8 mouse cellular contexts compared by ENCODE assay signal in the genomic region with DNA sequence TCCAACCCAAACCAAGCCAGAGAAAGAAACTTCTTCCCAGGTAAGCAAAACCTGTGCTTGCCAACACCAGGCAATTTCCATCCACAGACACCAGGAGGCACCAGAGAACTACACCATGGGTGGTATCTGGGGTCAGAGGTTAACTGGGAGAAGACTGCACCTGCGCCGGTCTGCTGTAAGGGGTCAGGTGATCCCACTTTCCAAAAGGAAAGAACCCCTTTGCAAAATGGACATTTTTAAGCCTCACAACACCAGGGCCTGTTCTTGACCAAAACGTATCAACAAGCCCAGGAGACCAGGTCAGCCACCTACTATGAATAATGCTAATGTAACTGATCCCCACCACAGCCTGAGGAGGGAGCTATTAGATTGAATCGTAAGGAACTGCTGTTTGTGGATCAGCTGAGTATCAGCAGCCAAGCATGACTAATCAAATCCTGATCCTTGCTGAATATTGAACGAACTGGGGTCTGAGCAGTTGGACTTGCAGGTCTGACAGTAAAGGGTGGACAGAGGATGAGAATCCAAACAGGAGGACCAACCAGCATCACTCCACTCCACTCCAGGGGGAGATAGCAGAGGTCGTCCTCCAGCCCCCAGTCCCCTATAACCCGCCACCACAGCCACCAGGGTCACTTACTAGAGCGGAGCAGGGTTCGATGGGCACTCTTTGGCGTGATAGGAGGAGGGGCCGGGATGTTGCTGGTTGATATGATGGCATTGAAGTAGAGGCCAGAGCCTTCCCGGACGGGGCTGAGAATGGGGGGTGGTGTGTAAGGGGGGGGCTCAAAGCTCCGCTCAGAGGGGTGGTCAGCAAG. TPM values are rescaled to one million over a fixed set of nuclear protein-coding genes. Genes with fewer than 3 reads are reported as not detected.
DNase-seq lines count a peak whose midpoint lies in the region; ATAC-seq and TF ChIP-seq lines count a peak whose summit lies in the region.
"Had no signal": no experiment of that assay in that cellular context is flagged by ENCODE, and none has a peak within 500 bp of the region (broad histone marks: within the 10 kb centered on the region; RNA-seq: fewer than 3 reads in every experiment).

No protein-coding gene starts in this region.

- H3K4me2 ChIP-seq in lung, postnatal 0 days (replicated peaks; ENCODE audit: low read depth, low read length): no peak overlapping the region
- no peak overlapping the region for H3K4me2 ChIP-seq in kidney, embryonic 15.5 days
- H3K4me2 ChIP-seq: heart, embryonic 15.5 days had no signal

- 74% methylated on average over 14 of the region's 14 CpGs for WGBS in lung, postnatal 0 days
- WGBS in kidney, embryonic 15.5 days: 75% methylated on average over 14 of the region's 14 CpGs

- peak; percentile 34; the same call in 1 of the 2 replicates for ATAC-seq in lung, postnatal 0 days
- peak; percentile 30 for ATAC-seq in kidney, embryonic 15.5 days (replicated peaks; ENCODE audit: low FRiP score)
- no peak for ATAC-seq in cerebellum, adult (ENCODE audit: insufficient number of reproducible peaks, low FRiP score, low TSS enrichment)

- no peaks in the 10 kb centered on the region for H3K27me3 ChIP-seq in lung, postnatal 0 days (replicated peaks; ENCODE audit: insufficient read depth, low read length)
- no peaks in the 10 kb centered on the region for H3K27me3 ChIP-seq in kidney, embryonic 15.5 days
- H3K27me3 ChIP-seq: heart, embryonic 15.5 days had no signal

- DNase-seq in lung, postnatal 0 days (ENCODE audit: low spot score): peak; percentile 76
- DNase-seq in lung, postnatal 25 days (ENCODE audit: low spot score): no peak
- DNase-seq in brain, adult 2 months (ENCODE audit: low read depth, low spot score): peak; percentile 58
- peak; percentile 63 for DNase-seq in retina, embryonic 14.5 days (ENCODE audit: low spot score)
- DNase-seq in adrenal gland, adult 2 months: no peak

- no peak overlapping the region for H3K4me3 ChIP-seq in lung, postnatal 0 days (ENCODE audit: low read depth, low read length)
- no peak overlapping the region for H3K4me3 ChIP-seq in kidney, embryonic 15.5 days (replicated peaks)
- H3K4me3 ChIP-seq: heart, embryonic 15.5 days had no signal

- peak; percentile 76 for TF ChIP-seq CTCF in lung, postnatal 0 days (IDR thresholded peaks at IDR 0.05)

- H3K9me3 ChIP-seq in lung, postnatal 0 days (ENCODE audit: low read length): no peaks in the 10 kb centered on the region
- H3K9me3 ChIP-seq in kidney, embryonic 15.5 days (replicated peaks): no peaks in the 10 kb centered on the region
- H3K9me3 ChIP-seq: heart, embryonic 15.5 days had no signal

- peaks cover 23% of the 10 kb centered on the region for H3K36me3 ChIP-seq in lung, postnatal 0 days (ENCODE audit: insufficient read depth, low read length)
- H3K36me3 ChIP-seq in kidney, embryonic 15.5 days: peaks cover 62% of the 10 kb centered on the region

- H3K27ac ChIP-seq in lung, postnatal 0 days (ENCODE audit: low read length): 0 out of 2 replicates have a peak overlapping the region, but pooled peaks have one; percentile 32
- H3K27ac ChIP-seq in kidney, embryonic 15.5 days: no peak overlapping the region
- H3K27ac ChIP-seq: heart, embryonic 15.5 days had no signal

- TF ChIP-seq EP300 in lung, postnatal 0 days (IDR thresholded peaks at IDR 0.05): no peak

- H3K4me1 ChIP-seq in lung, postnatal 0 days (ENCODE audit: insufficient read depth, low read depth, low read length): peaks cover 10% of the 10 kb centered on the region; the same call in 1 of the 2 replicates
- 0 out of 2 replicates have a peak, but pooled peaks cover 5% of the 10 kb centered on the region for H3K4me1 ChIP-seq in kidney, embryonic 15.5 days

- no peak overlapping the region for H3K9ac ChIP-seq in lung, postnatal 0 days (replicated peaks; ENCODE audit: low read depth)
- no peak overlapping the region for H3K9ac ChIP-seq in kidney, embryonic 15.5 days
- H3K9ac ChIP-seq: heart, embryonic 15.5 days had no signal

RNA-seq across cellular contexts. Expression of gene Pnma1, which starts 13.5 kb away (rescaled TPM):
- polyA plus RNA-seq in lung, postnatal 0 days (2015; fragmentation: Nextera tagmentation; extraction: Ambion mirVana): 1.9 and 2.9 TPM in 2 replicates
- polyA plus RNA-seq in kidney, embryonic 15.5 days (2015; fragmentation: Nextera tagmentation; extraction: Ambion mirVana): 1.00 and 1.0 TPM in 2 replicates
- under 1 TPM; 0.28 to 0.43 TPM for total RNA-seq in adrenal gland, adult 2 months (2021)
- 0.15 TPM in 1 of 2 replicates, not detected in the other for polyA plus RNA-seq in adrenal gland, adult 2 months (2012; rRNA removed)

RNA-seq across cellular contexts. Expression of gene Dnal1, which starts 47.7 kb away (rescaled TPM):
- 3.1 and 4.5 TPM in 2 replicates for polyA plus RNA-seq in lung, postnatal 0 days (2015; fragmentation: Nextera tagmentation; extraction: Ambion mirVana)
- polyA plus RNA-seq in kidney, embryonic 15.5 days (2015; fragmentation: Nextera tagmentation; extraction: Ambion mirVana): 5.3 and 6.5 TPM in 2 replicates
- 10 to 100 TPM; 15.7 to 18.6 TPM for total RNA-seq in adrenal gland, adult 2 months (2021)
- 2.6 and 3.3 TPM in 2 replicates for polyA plus RNA-seq in adrenal gland, adult 2 months (2012; rRNA removed)

RNA-seq across cellular contexts. Expression of gene Elmsan1, which starts 56.9 kb away (rescaled TPM):
- polyA plus RNA-seq in lung, postnatal 0 days (2015; fragmentation: Nextera tagmentation; extraction: Ambion mirVana): 5.9 and 6.7 TPM in 2 replicates
- 8.7 and 10.8 TPM in 2 replicates for polyA plus RNA-seq in kidney, embryonic 15.5 days (2015; fragmentation: Nextera tagmentation; extraction: Ambion mirVana)
- total RNA-seq in adrenal gland, adult 2 months (2021): 10 to 100 TPM; 17.0 to 22.7 TPM
- 14.4 and 20.4 TPM in 2 replicates for polyA plus RNA-seq in adrenal gland, adult 2 months (2012; rRNA removed)

Comparison
In these comparisons a context has a peak if more than half of its experiments do, and no peak if none do; other contexts are left out.
1. DNase-seq: peak in lung, postnatal 0 days (single experiment), brain, adult 2 months (single experiment) and retina, embryonic 14.5 days (single experiment); none in lung, postnatal 25 days (single experiment) and adrenal gland, adult 2 months (single experiment).